Mouse (Mus musculus) heart, adult 2 months (tissue): Measurements from ENCODE around the gene Dscam.

Experiments
- EP300 ChIP-seq: fragments of 200-500 bp; IDR thresholded peaks from 2 replicates; pipeline ENCODE4 v1.6.1; 2011; ENCODE audit warnings: low read depth, low read length, control low read depth; ENCODE audit not compliant: insufficient read depth
- POLR2A ChIP-seq: fragments of 200-500 bp; IDR thresholded peaks from 2 replicates; pipeline ENCODE4 v1.6.1; 2011; ENCODE audit warnings: mild to moderate bottlenecking, low read depth, low read length, control low read depth; ENCODE audit not compliant: insufficient read depth

- TF ChIP-seq EP300, result no peak
- TF ChIP-seq POLR2A, result no peak
Measured at GRCm38 (mm10) chr16:96673191-96673847, 497.2 kb downstream of the Dscam start.
